Mouse (Mus musculus) cortical plate, adult 2 months (tissue): ENCODE measurements around the gene Grid2.

ENCODE experiments used
- CTCF ChIP-seq: fragments of 200-500 bp; IDR thresholded peaks from 2 replicates; pipeline ENCODE4 v1.5.1; 2011; ENCODE audit warnings: mild to moderate bottlenecking, control low read depth, low read length; ENCODE audit not compliant: insufficient read depth; ENCODE audit errors: extremely low read depth
- POLR2A ChIP-seq: fragments of 200-500 bp; IDR thresholded peaks from 2 replicates; pipeline ENCODE4 v1.6.1; 2011; ENCODE audit warnings: mild to moderate bottlenecking, low read length, control low read depth; ENCODE audit not compliant: insufficient read depth; ENCODE audit errors: extremely low read depth

- TF ChIP-seq POLR2A (no peak), CTCF (no peak)
Measured at GRCm38 (mm10) chr6:64729231-64730011, 1473.7 kb downstream of the Grid2 start.
